ENCODE assay signal across 9 mouse cellular contexts in genomic region chr2:158306696-158307049, GRCm38 (mm10). TPM values are rescaled to one million over a fixed set of nuclear protein-coding genes. Genes with fewer than 3 reads are reported as not detected.
DNase-seq lines count a peak whose midpoint lies in the region; ATAC-seq and TF ChIP-seq lines count a peak whose summit lies in the region.
"Had no signal": no experiment of that assay in that cellular context is flagged by ENCODE, and none has a peak within 500 bp of the region (broad histone marks: within the 10 kb centered on the region; RNA-seq: fewer than 3 reads in every experiment).

No protein-coding gene starts in this region.

- 16% methylated on average over 6 of the region's 6 CpGs for WGBS in kidney, embryonic 16.5 days
- WGBS in embryonic facial prominence, embryonic 14.5 days: 30% methylated on average over 5 of the region's 6 CpGs
- WGBS in liver, postnatal 0 days (ENCODE audit: insufficient replicate concordance): 11% methylated on average over 6 of the region's 6 CpGs
- 47% methylated on average over 6 of the region's 6 CpGs for WGBS in cerebellum, adult 2 months

- no peaks in the 10 kb centered on the region for H3K27me3 ChIP-seq in erythroblast, embryonic 14.5 days (ENCODE audit: control insufficient read depth)
- H3K27me3 ChIP-seq in kidney, embryonic 16.5 days (ENCODE audit: insufficient read depth, low read length): no peaks in the 10 kb centered on the region
- H3K27me3 ChIP-seq in embryonic facial prominence, embryonic 14.5 days (replicated peaks; ENCODE audit: control insufficient read depth, insufficient read depth, low read length): no peaks in the 10 kb centered on the region
- H3K27me3 ChIP-seq in liver, postnatal 0 days (ENCODE audit: insufficient read depth, low read length): no peaks in the 10 kb centered on the region
- no peaks in the 10 kb centered on the region for H3K27me3 ChIP-seq in cerebellum, adult 2 months (ENCODE audit: control insufficient read depth, insufficient read depth, low read length)
- H3K27me3 ChIP-seq: hindbrain, embryonic 15.5 days had no signal

- peak overlapping the region; percentile 31 for H3K4me3 ChIP-seq in erythroblast, embryonic 14.5 days (replicated peaks)
- peak overlapping the region; percentile 39 for H3K4me3 ChIP-seq in kidney, embryonic 16.5 days (ENCODE audit: low read length)
- H3K4me3 ChIP-seq in embryonic facial prominence, embryonic 14.5 days (ENCODE audit: low read depth, low read length): peak overlapping the region; percentile 4; the same call in 1 of the 2 replicates
- peak overlapping the region; percentile 46 for H3K4me3 ChIP-seq in liver, postnatal 0 days (ENCODE audit: low read depth, low read length)
- no peak overlapping the region for H3K4me3 ChIP-seq in cerebellum, adult 2 months (replicated peaks; ENCODE audit: insufficient read depth, low read depth, low read length)
- H3K4me3 ChIP-seq: hindbrain, embryonic 15.5 days had no signal

- no peak for TF ChIP-seq POLR2A in cerebellum, adult 2 months (IDR thresholded peaks at IDR 0.05; ENCODE audit: borderline replicate concordance, insufficient read depth, low read length)

- H3K9ac ChIP-seq in kidney, embryonic 16.5 days (replicated peaks; ENCODE audit: low read length): peak overlapping the region; percentile 63
- H3K9ac ChIP-seq in embryonic facial prominence, embryonic 14.5 days (ENCODE audit: low read depth, low read length): no peak overlapping the region
- H3K9ac ChIP-seq in liver, postnatal 0 days (replicated peaks): peak overlapping the region; percentile 68
- H3K9ac ChIP-seq: hindbrain, embryonic 15.5 days had no signal

- TF ChIP-seq CTCF in liver, postnatal 0 days (IDR thresholded peaks at IDR 0.05; ENCODE audit: low read depth): no peak
- no peak for TF ChIP-seq CTCF in cerebellum, adult 2 months (IDR thresholded peaks at IDR 0.05; ENCODE audit: borderline replicate concordance, insufficient read depth, low read depth, low read length)

- TF ChIP-seq EP300 in liver, postnatal 0 days (IDR thresholded peaks at IDR 0.05; ENCODE audit: low read depth): no peak

- peak overlapping the region; percentile 92 for H3K27ac ChIP-seq in kidney, embryonic 16.5 days (ENCODE audit: low read length)
- H3K27ac ChIP-seq in embryonic facial prominence, embryonic 14.5 days (replicated peaks; ENCODE audit: low read depth, low read length): peak overlapping the region; percentile 65
- peak overlapping the region; percentile 91 for H3K27ac ChIP-seq in liver, postnatal 0 days (ENCODE audit: low read depth)
- no peak overlapping the region for H3K27ac ChIP-seq in cerebellum, adult 2 months (ENCODE audit: insufficient read depth, low read length)
- H3K27ac ChIP-seq: hindbrain, embryonic 15.5 days had no signal

- no peak for DNase-seq in kidney, postnatal 36 days
- no peak for DNase-seq in embryonic facial prominence, embryonic 14.5 days (ENCODE audit: low spot score)
- no peak for DNase-seq in liver, postnatal 0 days
- no peak for DNase-seq in ovary, postnatal 10 days (ENCODE audit: low spot score)
- DNase-seq in cerebellum, adult 2 months: no peak

- peaks cover 10% of the 10 kb centered on the region for H3K4me1 ChIP-seq in erythroblast, embryonic 14.5 days (ENCODE audit: control insufficient read depth)
- H3K4me1 ChIP-seq in kidney, embryonic 16.5 days (ENCODE audit: insufficient read depth, low read length): peaks cover 20% of the 10 kb centered on the region
- H3K4me1 ChIP-seq in embryonic facial prominence, embryonic 14.5 days (ENCODE audit: control insufficient read depth, insufficient read depth, low read length): peaks cover 5% of the 10 kb centered on the region; the same call in 1 of the 2 replicates
- H3K4me1 ChIP-seq in liver, postnatal 0 days (ENCODE audit: insufficient read depth): peaks cover 23% of the 10 kb centered on the region
- no peaks in the 10 kb centered on the region for H3K4me1 ChIP-seq in cerebellum, adult 2 months (ENCODE audit: control insufficient read depth, insufficient read depth, low read length)
- H3K4me1 ChIP-seq: hindbrain, embryonic 15.5 days had no signal

- H3K4me2 ChIP-seq in kidney, embryonic 16.5 days (replicated peaks; ENCODE audit: low read depth, low read length): peak overlapping the region; percentile 53
- H3K4me2 ChIP-seq in embryonic facial prominence, embryonic 14.5 days (ENCODE audit: low read depth, low read length): peak overlapping the region; percentile 23
- peak overlapping the region; percentile 68 for H3K4me2 ChIP-seq in liver, postnatal 0 days (ENCODE audit: low read depth, low read length)
- H3K4me2 ChIP-seq: hindbrain, embryonic 15.5 days had no signal

- no peaks in the 10 kb centered on the region for H3K9me3 ChIP-seq in erythroblast, embryonic 14.5 days (ENCODE audit: control insufficient read depth, low read length)
- H3K9me3 ChIP-seq in kidney, embryonic 16.5 days (ENCODE audit: low read length): no peaks in the 10 kb centered on the region
- no peaks in the 10 kb centered on the region for H3K9me3 ChIP-seq in embryonic facial prominence, embryonic 14.5 days (ENCODE audit: control insufficient read depth, low read length)
- no peaks in the 10 kb centered on the region for H3K9me3 ChIP-seq in liver, postnatal 0 days (ENCODE audit: low read length)
- H3K9me3 ChIP-seq: hindbrain, embryonic 15.5 days had no signal

- peaks cover 4% of the 10 kb centered on the region; the same call in 1 of the 2 replicates for H3K36me3 ChIP-seq in erythroblast, embryonic 14.5 days (ENCODE audit: control insufficient read depth)
- no peaks in the 10 kb centered on the region for H3K36me3 ChIP-seq in kidney, embryonic 16.5 days (ENCODE audit: insufficient read depth, low read length)
- H3K36me3 ChIP-seq in embryonic facial prominence, embryonic 14.5 days (ENCODE audit: control insufficient read depth, insufficient read depth, low read length): no peaks in the 10 kb centered on the region
- peaks cover 16% of the 10 kb centered on the region for H3K36me3 ChIP-seq in liver, postnatal 0 days (replicated peaks; ENCODE audit: insufficient read depth, low read length)
- H3K36me3 ChIP-seq: hindbrain, embryonic 15.5 days had no signal

- no peak for ATAC-seq in erythroblast, adult 5-6 weeks (replicated peaks; ENCODE audit: low FRiP score, poor library complexity, severe bottlenecking)
- ATAC-seq in kidney, embryonic 16.5 days (ENCODE audit: low FRiP score, low TSS enrichment): no peak
- peak; percentile 15; the same call in 1 of the 2 replicates for ATAC-seq in embryonic facial prominence, embryonic 14.5 days (ENCODE audit: low read depth)
- ATAC-seq in liver, postnatal 0 days: peak; percentile 69

RNA-seq across cellular contexts. Expression of gene Lbp, which starts 0.4 kb away (rescaled TPM):
- polyA plus RNA-seq in erythroblast, embryonic 14.5 days (2012): 0.01 and 0.09 TPM in 2 replicates
- total RNA-seq in erythroblast, adult 5-6 weeks (2015; ENCODE audit: low replicate concordance): 28.4 and 32.3 TPM in 2 replicates
- total RNA-seq in erythroblast, adult 5-6 weeks (2017; ENCODE audit: low replicate concordance): 10.5 and 23.2 TPM in 2 replicates
- polyA plus RNA-seq in kidney, embryonic 16.5 days (2015; fragmentation: Nextera tagmentation; extraction: Ambion mirVana): 31.0 and 34.5 TPM in 2 replicates
- 7.8 and 11.9 TPM in 2 replicates for polyA plus RNA-seq in embryonic facial prominence, embryonic 14.5 days (2014; fragmentation: Nextera tagmentation; extraction: Ambion mirVana)
- polyA plus RNA-seq in liver, postnatal 0 days (2015; fragmentation: Nextera tagmentation; extraction: Ambion mirVana): 167 and 193 TPM in 2 replicates
- polyA plus RNA-seq in cerebellum, adult 2 months (2012; rRNA removed): 2.8 and 9.2 TPM in 2 replicates

RNA-seq across cellular contexts. Expression of gene Bpi, which starts 48.8 kb away (rescaled TPM):
- polyA plus RNA-seq in erythroblast, embryonic 14.5 days (2012): not detected in 2 replicates
- not detected in 2 replicates for total RNA-seq in erythroblast, adult 5-6 weeks (2015; ENCODE audit: low replicate concordance)
- not detected in 2 replicates for total RNA-seq in erythroblast, adult 5-6 weeks (2017; ENCODE audit: low replicate concordance)
- polyA plus RNA-seq in kidney, embryonic 16.5 days (2015; fragmentation: Nextera tagmentation; extraction: Ambion mirVana): 0.18 TPM in 1 of 2 replicates, not detected in the other
- polyA plus RNA-seq in embryonic facial prominence, embryonic 14.5 days (2014; fragmentation: Nextera tagmentation; extraction: Ambion mirVana): not detected in 2 replicates
- not detected in 2 replicates for polyA plus RNA-seq in liver, postnatal 0 days (2015; fragmentation: Nextera tagmentation; extraction: Ambion mirVana)
- polyA plus RNA-seq in cerebellum, adult 2 months (2012; rRNA removed): not detected in 2 replicates
- polyA plus RNA-seq: hindbrain, embryonic 15.5 days had no signal

Comparison
In these comparisons a context has a peak if more than half of its experiments do, and no peak if none do; other contexts are left out.
1. ATAC-seq: peak in embryonic facial prominence, embryonic 14.5 days (single experiment) and liver, postnatal 0 days (single experiment); none in erythroblast, adult 5-6 weeks (single experiment) and kidney, embryonic 16.5 days (single experiment).
2. Peak in every context shown above with its lines, with median percentiles within 50 percentile points of each other: H3K4me2 ChIP-seq.